Mouse (Mus musculus) cerebellum, adult (tissue): ENCODE measurements at regions not wholly inside any gene's neighbourhood (a gene's known extent, or its start where the extent isn't known, plus 50 kb on each side); places are given as distances from the start of the nearest gene placed in this dataset.
"Not testable (repeated sequence)": the region's sequence is repeated elsewhere in the genome, so short reads cannot be mapped to it uniquely, and the experiment has no call there.

ENCODE experiments used
- ATAC-seq: cut with Nextera tagmentation; 2 replicates; pipeline ENCODE4 v1.9.2; 2017; ENCODE audit warnings: mild to moderate bottlenecking, moderate library complexity, mixed read lengths; ENCODE audit not compliant: insufficient number of reproducible peaks, low FRiP score, low TSS enrichment

DNA sequence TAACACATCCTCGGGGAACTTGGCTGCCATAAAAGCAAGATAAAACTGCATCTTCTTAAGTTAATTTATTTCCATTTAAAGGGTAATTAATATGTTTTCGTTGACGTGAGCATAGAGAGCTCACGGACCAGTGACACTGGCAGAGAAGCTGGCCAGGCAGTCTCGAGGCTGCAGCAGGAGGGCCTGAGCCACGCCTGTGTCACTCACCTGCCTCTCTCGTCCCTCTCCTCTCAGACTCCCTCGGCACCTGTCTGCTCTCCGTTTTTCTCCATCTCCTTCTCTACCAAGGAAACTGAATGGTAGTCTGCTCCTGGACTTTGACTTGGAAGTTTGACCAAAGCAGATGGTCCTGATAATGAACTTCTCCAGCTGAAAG is 193.8 kb downstream of the Fam43a start:
- ATAC-seq: no peak

DNA sequence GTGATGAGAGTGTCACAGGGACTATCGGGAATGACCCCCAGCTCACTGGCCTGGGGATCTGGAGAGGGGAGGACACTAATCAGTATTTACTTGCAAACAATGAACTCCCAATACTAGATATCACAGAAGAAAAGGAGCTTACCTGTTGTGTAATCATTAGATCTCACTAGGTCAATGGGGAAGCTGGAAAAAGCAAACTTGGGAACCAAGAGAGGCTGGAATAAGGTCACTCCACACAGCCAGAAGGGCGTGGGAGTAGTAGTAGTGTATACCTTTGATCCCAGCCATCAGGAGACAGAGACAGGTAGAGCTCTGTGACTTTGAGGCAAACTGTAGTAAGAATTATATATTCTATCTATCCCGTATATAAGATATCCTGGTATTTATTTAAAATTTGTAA is 194.3 kb downstream of the Fam43a start:
- ATAC-seq: no peak

DNA sequence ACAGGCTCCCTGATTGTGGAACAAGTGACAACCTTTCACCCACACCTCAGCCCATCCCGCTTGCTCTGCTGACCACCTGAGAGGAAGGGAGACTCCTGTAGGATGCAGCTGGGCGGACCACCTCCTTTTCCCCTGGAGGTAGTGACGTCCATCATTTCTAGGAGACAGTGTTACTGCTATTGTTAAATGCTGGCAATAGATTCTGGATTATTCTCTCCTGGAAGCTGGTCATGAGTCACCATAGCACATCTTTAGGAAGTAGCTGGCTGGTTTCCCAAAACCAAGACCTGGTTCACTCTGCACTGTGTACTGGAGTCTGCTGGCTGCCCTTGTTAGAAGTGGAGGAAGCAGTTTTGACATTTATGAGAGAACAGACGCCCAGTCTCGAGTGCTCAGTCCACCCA is 196.0 kb downstream of the Fam43a start:
- no peak for ATAC-seq

DNA sequence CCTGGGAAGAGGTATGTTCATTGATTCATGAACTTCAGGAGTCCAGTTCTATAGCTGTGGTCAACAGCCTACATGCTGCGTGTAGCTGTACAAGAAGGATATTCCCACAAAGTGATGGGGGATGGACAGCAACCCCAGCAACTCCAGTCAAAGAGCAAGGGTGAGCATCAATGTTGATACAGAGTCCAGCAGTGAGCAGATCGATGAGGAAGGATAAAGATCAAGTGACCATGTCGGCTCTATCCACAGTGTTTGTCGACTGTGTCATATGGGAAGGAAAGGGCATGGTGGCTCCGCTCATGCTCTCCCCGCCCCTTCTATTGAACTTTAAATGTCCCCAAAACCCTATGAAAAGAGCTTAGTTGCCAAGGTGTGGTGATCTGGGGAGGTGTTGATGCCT is 196.6 kb downstream of the Fam43a start:
- no peak for ATAC-seq

DNA sequence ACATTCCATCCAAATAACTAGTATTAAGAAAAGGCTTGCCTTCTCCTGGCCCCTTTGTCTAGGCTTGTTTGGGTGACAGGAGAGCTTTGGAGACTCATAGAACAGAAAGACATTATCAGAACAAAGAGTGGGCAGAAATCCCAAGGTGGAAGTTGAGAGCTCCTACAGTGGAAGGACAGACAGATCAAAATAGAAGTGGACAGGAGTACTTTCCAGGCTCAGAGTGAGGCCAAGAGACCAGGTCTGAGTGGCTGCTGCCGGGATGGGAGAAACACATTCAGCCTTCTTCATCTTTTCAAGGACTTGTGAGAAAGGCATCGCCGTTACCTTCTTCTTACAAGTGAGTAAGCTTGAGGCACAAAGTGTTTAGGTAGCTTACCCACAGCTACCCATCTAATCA is 197.5 kb downstream of the Fam43a start:
- no peak for ATAC-seq

DNA sequence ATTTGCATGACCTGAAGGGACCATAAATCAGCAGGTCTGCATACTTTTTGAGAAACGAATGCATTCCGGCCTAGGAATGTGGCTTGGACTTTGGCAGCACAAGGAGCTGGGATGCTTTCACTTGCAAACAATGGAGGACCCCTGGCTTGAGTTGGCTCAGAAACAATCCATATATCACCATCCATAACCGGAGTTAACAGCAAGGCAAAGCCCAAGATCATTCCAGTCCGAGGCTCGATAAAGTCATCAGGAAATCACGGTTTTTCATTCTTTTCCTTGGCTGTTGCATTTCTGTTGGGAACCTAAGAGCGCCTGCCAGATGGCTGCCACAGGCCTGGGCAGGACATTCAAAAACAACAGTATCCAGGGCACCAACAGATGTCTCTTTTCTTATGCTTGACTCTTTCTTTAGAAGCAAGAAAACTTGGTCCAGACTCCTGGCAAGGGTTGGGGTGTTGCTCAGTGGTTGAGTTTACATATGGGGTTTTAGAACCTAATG is 198.5 kb downstream of the Fam43a start:
- no peak for ATAC-seq

DNA sequence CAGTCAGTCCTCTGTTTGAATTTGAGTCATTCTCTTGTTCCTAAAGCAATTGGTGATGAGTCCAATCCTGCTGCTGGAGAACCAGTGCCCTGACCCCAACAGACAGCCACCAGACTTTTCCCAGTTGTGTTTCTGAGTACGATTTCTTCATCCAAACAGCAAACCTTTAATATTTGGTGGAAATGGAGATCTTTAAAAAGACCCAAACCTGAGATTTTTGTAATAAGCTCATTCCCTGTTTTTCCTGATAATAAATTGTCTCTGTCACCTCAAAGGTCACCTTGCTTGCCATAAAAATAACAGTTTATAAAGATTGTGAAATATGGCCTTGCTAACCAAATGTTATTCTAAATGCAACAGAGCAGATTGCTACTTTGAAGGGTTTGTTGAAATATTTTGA is 199.0 kb downstream of the Fam43a start:
- ATAC-seq: no peak

DNA sequence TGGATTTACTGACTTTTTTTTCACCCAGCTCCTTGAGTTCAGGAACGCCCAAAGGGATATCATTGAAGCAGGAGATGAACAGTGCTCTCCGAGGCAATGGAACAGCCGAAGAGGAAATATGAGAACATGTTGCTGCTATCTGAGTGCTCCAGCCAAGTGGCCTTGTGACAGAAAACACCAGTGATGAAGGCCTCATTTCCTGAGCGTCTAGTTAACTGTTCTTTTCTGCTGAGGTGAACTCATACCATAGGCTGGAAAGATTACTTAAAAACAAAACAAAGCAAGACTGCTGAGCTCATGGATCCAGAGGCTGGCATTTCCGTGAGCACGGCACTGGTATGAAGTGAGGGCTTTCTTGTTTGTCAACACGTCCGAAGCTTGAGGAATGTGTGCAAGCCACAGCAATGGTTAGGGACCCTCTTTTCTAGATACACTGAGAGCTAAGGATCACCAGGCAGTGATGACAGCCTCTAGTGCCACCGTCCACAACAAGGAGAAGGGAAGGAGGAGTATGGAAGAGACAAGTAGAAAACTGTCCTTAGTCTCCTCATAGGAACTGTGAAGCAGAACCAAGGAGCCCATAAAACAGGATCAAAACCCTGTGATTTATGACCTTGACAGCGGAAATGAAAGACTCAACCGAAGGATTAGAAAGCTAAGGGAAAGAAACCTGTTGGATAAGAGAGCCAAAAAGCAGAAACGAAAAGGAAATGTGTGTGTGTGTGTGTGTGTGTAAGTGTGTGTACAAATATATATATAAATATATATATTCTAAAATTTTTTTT is 200.4 kb downstream of the Fam43a start:
- ATAC-seq: no peak

DNA sequence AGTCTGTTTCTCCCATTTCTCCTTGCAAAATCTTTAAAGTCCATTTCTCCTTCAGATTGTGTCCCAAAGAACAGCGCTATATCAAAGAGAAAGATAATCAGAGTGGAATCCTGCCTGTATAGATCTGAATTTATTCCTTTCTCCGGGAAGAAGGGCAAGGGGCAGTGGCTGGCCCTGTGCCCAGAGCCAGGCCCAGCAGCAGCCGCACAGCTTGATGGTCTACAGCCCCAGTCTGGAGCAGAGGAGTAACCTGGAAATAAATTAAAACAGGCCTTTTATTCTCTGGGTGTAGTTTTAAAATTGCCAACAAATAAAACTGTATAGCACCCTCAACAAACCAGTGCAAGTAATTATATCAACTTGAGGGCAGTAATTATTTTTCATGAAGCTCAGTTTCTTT is 204.5 kb downstream of the Fam43a start:
- no peak for ATAC-seq

DNA sequence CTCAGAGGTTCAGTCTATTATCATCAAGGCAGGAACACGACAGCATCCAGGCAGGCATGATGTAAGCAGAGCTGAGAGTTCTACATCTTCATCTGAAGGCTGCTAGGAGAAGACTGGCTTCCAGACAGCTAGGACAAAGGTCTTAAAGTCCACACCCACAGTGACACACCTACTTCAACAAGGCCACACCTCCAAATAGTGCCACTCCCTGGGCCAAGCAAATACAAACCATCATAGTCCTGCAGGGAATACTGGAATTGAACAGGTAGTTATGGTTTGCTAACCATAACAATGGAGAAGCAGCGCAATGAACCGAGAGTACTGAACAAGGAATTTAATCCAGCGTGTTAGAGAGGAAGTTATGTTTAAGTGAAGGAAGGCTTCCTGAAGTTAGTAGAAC is 206.7 kb downstream of the Fam43a start:
- ATAC-seq: not testable (repeated sequence)

DNA sequence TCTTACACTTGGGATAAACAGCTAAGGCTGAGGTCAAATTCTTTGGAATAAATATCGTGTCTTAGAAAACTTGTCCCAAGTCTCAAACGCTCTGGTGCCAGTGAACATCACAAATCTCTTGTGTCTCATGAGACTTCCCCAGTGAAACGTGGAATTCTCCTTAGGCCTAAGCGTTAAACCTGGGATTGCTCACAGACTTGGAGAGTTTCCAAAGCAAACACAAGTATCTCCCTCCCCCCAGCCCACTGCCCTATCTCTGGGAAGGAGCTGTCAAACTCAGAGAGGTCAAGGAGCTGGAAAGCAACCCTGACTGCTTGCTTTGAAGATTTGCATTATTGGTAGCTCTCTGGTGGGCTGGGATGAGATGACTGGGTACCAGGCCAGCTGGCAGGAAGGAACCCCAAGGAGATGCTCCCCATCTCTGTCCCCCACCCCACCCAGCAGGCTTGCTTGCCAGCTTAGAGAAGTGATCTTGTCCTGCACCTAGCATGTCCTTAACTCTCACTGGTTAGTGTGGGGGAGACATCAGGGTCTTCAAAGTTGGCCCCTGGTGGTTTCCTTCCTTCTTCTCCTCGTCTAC is 219.1 kb downstream of the Fam43a start:
- ATAC-seq: no peak

DNA sequence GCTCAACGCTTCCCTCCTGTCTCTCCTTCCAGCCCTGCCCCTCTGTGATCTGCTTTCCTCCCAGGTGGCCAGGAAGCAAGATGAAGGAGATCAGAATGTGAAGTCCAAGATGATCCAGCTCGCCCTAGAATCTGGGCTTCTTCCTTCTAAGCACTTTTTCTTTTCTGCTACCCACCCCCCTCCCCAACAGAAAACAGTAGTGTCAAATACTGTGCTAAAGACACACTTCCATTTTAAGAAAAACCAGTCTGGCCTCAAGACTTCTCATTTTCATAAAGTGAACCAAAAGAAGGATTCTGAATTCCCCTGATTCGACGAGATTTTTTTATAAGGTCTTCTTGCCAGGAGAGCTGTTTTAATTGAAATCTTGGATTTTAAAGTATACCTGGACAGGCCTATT is 219.8 kb downstream of the Fam43a start:
- ATAC-seq: no peak

DNA sequence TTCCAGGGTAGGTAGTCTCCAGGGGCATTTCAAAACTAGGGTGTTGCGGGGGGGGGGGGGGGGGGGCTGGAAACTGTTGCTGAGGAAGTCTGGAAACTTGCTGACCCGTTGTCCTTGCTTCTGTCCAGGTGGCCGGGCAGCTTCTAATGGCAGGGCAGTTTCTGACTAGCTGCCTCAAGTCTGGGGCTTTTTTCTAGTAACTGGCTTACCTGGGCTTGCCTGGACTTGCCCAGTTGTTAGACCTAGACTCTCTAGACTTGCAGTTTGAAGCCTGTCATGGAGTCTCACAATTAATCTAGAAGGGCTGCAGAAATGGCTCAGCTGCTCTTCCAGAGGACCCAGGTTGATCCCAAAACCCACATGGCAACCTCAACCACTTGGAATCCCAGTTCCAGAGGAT is 220.7 kb downstream of the Fam43a start:
- no peak for ATAC-seq

DNA sequence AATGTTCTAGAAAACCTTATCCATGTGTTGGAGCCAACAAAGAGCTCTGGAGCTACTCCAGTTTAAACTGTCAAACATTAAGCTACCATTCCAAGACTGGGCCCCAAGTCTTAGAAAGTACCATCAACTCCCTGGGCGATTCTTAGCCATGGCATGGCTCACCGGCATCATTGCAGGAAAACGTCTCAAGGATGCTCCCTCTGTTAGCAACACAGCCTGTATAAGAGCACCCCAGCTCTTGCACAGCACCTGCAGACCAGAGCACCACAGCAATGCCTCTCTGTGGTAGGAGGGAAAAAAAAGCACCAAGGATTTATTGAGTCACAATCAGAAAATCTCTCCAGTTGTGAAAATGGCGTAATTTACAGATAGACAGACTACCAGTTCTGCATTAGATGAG is 221.2 kb downstream of the Fam43a start:
- no peak for ATAC-seq

DNA sequence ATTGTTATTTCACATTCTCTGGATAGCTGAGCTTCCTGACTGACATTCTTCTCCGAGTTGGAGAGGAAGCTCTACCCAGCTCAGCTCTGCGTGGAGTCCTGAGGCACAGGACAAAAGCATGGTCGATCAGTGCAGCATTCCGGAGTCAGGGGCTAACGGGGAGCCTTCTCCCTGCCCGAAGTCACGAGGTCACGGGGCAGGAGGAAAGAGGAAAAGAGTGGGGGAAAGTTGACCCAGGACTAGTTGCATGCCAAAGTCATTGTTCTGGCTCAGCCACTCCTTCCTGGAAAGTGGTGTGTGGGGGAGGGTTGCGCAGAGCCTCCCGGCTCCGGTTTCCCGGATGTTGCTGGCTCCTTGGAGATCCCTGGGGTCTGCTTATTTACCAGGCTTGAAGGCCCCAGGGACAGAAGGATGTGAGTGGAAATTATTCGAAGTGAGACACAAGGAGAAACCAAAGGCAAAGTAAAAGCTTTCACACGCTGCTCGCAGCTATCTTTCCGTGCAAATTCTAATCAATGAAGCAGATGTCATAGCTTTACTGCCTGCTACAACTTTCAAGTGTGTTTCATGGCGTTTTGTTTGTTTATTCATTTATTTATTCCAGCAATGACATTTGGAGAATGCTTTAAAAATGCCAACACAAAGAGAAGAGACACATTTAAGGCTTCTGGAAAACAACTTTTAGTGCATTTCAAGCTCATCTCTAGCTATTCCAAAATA is 221.8 kb downstream of the Fam43a start:
- no peak for ATAC-seq

DNA sequence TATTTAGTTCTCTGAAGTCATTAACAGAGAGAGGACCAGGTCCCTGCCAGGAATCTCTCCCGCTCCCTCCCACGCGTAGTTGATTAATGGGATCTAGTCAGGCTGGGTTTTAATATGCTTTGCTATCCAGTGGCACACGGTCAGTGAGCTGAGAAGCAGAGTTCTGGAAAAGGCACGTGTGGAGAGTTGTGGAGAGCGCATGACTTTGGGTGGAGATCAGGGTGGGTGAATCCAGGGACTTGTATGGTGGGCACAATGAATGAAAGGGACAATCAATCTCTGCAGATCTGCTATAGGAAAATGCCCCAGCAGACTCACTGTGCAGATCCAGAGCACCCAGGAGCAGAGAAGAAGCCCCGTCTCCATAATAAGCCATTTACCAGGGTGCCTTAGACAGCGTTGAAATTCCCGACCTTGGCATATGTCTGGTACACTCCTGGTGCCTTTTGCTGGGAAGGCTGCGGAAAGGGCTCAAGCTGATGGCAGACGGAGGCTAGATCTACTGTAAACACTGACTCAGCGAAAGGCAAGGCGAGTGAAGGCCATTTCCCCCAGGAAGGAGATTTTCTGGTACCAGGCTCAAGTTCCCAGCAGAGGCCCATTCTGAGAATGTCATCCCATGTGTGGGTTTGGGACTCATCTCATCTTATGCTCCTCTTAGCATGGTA is 222.5 kb downstream of the Fam43a start:
- no peak for ATAC-seq

DNA sequence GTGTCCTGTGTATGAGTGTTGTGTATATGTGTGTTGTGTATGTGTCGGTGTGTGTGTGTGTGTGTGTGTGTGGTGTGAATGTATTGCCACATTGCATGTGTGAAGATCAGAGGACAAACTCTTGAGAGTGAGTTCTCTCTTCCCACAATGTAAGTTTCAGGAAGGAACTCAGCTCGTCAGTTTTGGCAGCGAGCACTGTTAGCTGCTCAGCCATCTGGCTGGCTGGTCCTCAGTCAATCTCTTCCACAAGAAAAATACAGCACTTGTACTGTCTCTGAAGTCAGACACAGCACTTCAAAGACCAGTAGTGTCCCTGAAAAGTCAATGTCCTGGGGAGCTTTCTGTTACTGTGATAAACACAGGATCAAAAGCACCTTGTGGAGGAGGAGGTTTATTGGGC is 226.6 kb downstream of the Fam43a start:
- no peak for ATAC-seq

DNA sequence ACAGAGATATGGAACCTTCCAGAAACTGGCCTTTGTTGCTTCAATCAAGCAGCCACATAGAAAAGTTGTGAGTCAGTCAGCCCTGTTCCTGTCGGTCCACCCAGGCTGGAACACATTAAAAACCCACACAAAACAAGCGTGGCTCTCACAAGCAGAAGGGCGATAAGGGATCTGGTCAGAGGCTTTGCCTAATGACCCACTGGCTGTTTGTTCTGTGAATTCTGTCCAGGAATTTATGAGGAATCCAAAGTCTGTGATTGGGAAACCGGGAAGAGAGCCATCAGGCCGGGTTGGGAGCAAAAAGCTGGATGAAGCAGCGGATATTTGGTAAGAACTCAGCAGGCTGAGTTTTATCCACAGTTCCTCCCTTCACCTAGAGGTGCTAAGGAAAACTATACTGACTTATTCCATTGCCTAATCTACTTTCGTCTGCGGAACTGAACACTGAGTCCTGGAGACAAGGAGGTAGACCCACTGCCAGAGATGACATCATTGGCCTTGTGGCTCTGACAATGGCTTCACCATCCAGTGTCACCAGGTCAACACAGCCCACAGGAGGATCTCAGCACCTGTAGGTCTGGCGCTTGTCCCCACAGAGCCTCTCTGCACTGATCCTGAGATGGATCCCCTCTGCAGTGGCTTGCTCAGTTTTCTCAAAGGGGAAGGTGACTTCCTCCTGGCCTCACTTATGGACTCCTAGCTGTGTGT is 228.5 kb downstream of the Fam43a start:
- ATAC-seq: no peak

DNA sequence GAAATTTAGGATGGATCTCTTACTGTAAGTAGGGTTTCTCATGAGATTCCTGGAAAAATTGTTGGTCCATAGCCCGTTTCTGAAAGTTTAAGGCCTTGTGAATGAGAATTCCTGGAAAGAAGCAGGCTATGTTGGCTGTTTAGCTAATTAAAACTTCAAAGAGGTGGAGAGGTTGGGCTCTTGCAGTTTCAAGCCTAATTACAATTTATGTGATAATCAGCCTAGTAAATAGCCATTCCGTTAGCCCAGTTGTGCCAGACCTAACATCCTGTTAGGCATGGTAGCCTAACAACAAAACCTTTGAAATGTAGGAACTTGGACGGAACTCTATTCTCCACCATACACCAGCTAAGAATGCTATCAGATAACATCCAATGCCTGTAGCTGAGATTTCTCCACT is 235.0 kb downstream of the Fam43a start:
- no peak for ATAC-seq

DNA sequence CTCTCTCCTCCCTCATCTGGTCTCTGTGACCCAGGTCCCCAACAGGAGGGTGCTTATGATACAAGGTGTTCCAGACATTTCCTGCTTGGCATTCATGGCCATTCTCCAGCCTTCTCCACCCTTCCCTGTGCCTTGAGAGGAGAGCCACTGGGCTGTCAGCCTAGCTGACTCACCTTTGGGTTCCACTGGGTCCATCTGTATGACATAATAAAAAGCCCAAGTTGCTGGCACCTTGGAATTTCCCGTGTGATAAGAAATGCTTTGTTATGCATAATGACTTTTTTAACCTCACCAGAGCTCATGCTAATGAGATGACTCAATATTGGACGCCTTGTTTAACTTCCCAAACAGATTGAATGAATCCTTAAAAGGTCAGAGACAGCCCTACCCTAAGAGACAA is 236.2 kb downstream of the Fam43a start:
- no peak for ATAC-seq
